ENCODE assay signal across 8 mouse cellular contexts in genomic region chr9:75684292-75684691, GRCm38 (mm10). TPM values are rescaled to one million over a fixed set of nuclear protein-coding genes. Genes with fewer than 3 reads are reported as not detected.
DNase-seq lines count a peak whose midpoint lies in the region; ATAC-seq lines count a peak whose summit lies in the region.

No protein-coding gene starts in this region.

- H3K4me1 ChIP-seq in heart, embryonic 10.5 days = peaks cover 7% of the 10 kb centered on the region; the same call in 1 of the 2 replicates
- 0 out of 2 replicates have a peak, but pooled peaks cover 2% of the 10 kb centered on the region for H3K4me1 ChIP-seq in neural tube, embryonic 11.5 days (ENCODE audit: control insufficient read depth, insufficient read depth, low read length)
- no peaks in the 10 kb centered on the region for H3K4me1 ChIP-seq in limb, embryonic 13.5 days

- H3K27ac ChIP-seq in heart, embryonic 10.5 days = no peak overlapping the region
- no peak overlapping the region for H3K27ac ChIP-seq in neural tube, embryonic 11.5 days (ENCODE audit: low read depth, low read length)
- H3K27ac ChIP-seq in limb, embryonic 13.5 days = no peak overlapping the region

- 0 out of 2 replicates have a peak, but pooled peaks cover 1% of the 10 kb centered on the region for H3K9me3 ChIP-seq in heart, embryonic 10.5 days
- H3K9me3 ChIP-seq in neural tube, embryonic 11.5 days (ENCODE audit: control insufficient read depth, low read length) = no peaks in the 10 kb centered on the region
- H3K9me3 ChIP-seq in limb, embryonic 13.5 days = no peaks in the 10 kb centered on the region

- no peaks in the 10 kb centered on the region for H3K36me3 ChIP-seq in heart, embryonic 10.5 days
- H3K36me3 ChIP-seq in neural tube, embryonic 11.5 days (ENCODE audit: control insufficient read depth, insufficient read depth, low read length) = no peaks in the 10 kb centered on the region
- H3K36me3 ChIP-seq in limb, embryonic 13.5 days = no peaks in the 10 kb centered on the region

- peak overlapping the region; percentile 47 for H3K4me2 ChIP-seq in neural tube, embryonic 11.5 days (ENCODE audit: low read depth)
- H3K4me2 ChIP-seq in limb, embryonic 13.5 days (replicated peaks) = peak overlapping the region; percentile 63

- no peak for DNase-seq in heart, embryonic 10.5 days (ENCODE audit: low spot score)
- DNase-seq in heart, postnatal 25 days (ENCODE audit: low spot score) = no peak
- no peak for DNase-seq in neural tube, embryonic 11.5 days (ENCODE audit: low spot score)
- no peak for DNase-seq in neural tube, embryonic 10.5 days (ENCODE audit: extremely low spot score, low spot score)
- no peak for DNase-seq in spleen, postnatal 4 days (ENCODE audit: low spot score in 2 of 2)
- no peak for DNase-seq in gastrocnemius, postnatal 36 days
- no peak for DNase-seq in spleen, adult 18-20 months

- peak; percentile 28 for ATAC-seq in neural tube, embryonic 11.5 days (ENCODE audit: insufficient read depth, low FRiP score, low TSS enrichment)
- ATAC-seq in limb, embryonic 13.5 days (ENCODE audit: low FRiP score, low read depth) = no peak

- peak overlapping the region; percentile 49 for H3K4me3 ChIP-seq in heart, embryonic 10.5 days
- H3K4me3 ChIP-seq in neural tube, embryonic 11.5 days (ENCODE audit: low read depth, low read length) = peak overlapping the region; percentile 54
- H3K4me3 ChIP-seq in limb, embryonic 13.5 days = peak overlapping the region; percentile 32

- peak overlapping the region; percentile 73; the same call in 1 of the 2 replicates for H3K9ac ChIP-seq in neural tube, embryonic 11.5 days (ENCODE audit: low read length)
- H3K9ac ChIP-seq in limb, embryonic 13.5 days = no peak overlapping the region

- intact Hi-C loops in heart, postnatal 25 days (cut with DNase I) = no loop called here
- intact Hi-C loops in gastrocnemius, postnatal 36 days (cut with DNase I) = no loop called here

- H3K27me3 ChIP-seq in heart, embryonic 10.5 days (ENCODE audit: insufficient read depth, poor library complexity, severe bottlenecking) = no peaks in the 10 kb centered on the region
- no peaks in the 10 kb centered on the region for H3K27me3 ChIP-seq in neural tube, embryonic 11.5 days (ENCODE audit: control insufficient read depth, insufficient read depth, low read length)
- peaks cover 5% of the 10 kb centered on the region for H3K27me3 ChIP-seq in limb, embryonic 13.5 days

- WGBS in heart, embryonic 10.5 days = 62% methylated on average over 4 of the region's 4 CpGs
- WGBS in neural tube, embryonic 11.5 days = 71% methylated on average over 4 of the region's 4 CpGs
- 69% methylated on average over 4 of the region's 4 CpGs for WGBS in limb, embryonic 13.5 days

RNA-seq across cellular contexts. Expression of gene Scg3, which starts 0.4 kb away (rescaled TPM):
- polyA plus RNA-seq in heart, embryonic 10.5 days (2016; fragmentation: Nextera tagmentation; extraction: Ambion mirVana) = 0.12 and 0.57 TPM in 2 replicates
- under 1 TPM; 0.22 to 0.34 TPM for total RNA-seq in heart, postnatal 25 days (2021)
- polyA plus RNA-seq in neural tube, embryonic 11.5 days (2014; fragmentation: Nextera tagmentation; extraction: Ambion mirVana) = 60.4 and 62.4 TPM in 2 replicates
- polyA plus RNA-seq in limb, embryonic 13.5 days (2015; fragmentation: Nextera tagmentation; extraction: Ambion mirVana) = 0.57 and 0.84 TPM in 2 replicates
- 1 to 10 TPM; 1.3 TPM for total RNA-seq in gastrocnemius, postnatal 36 days (2021)

RNA-seq across cellular contexts. Expression of gene Lysmd2, which starts 58.8 kb away (rescaled TPM):
- polyA plus RNA-seq in heart, embryonic 10.5 days (2016; fragmentation: Nextera tagmentation; extraction: Ambion mirVana) = 14.3 and 14.9 TPM in 2 replicates
- 1 to 10 TPM; 7.3 to 8.4 TPM for total RNA-seq in heart, postnatal 25 days (2021)
- 15.9 and 16.6 TPM in 2 replicates for polyA plus RNA-seq in neural tube, embryonic 11.5 days (2014; fragmentation: Nextera tagmentation; extraction: Ambion mirVana)
- polyA plus RNA-seq in limb, embryonic 13.5 days (2015; fragmentation: Nextera tagmentation; extraction: Ambion mirVana) = 36.7 and 38.3 TPM in 2 replicates
- 1 to 10 TPM; 5.3 to 5.8 TPM for total RNA-seq in gastrocnemius, postnatal 36 days (2021)

Comparison
In these comparisons a context has a peak if more than half of its experiments do, and no peak if none do; other contexts are left out.
1. RNA of gene Scg3, which starts 0.4 kb away (polyA plus RNA-seq): 60.4 to 62.4 TPM in neural tube, embryonic 11.5 days; 0.57 to 0.84 TPM in limb, embryonic 13.5 days and 0.12 to 0.57 TPM in heart, embryonic 10.5 days; every median in the first group is over 10 times any median in the second.
2. Peak in every context shown above with its lines, with median percentiles within 50 percentile points of each other: H3K4me3 ChIP-seq.